Mouse (Mus musculus): ENCODE measurements around the gene Plekhh2. TPM values are rescaled to one million over a fixed set of nuclear protein-coding genes. Genes with fewer than 3 reads are reported as not detected.

Plekhh2 gene
- polyA plus RNA-seq, 1 experiment from 2014 or later: 2.6 TPM

GRCm38 (mm10) chr17:84597859-84598258, 86.2 kb downstream of the Plekhh2 start:
- no peak for ATAC-seq (ENCODE audit: extremely low read depth, insufficient number of reproducible peaks, low FRiP score, low TSS enrichment)
- 86% methylated on average over 12 of the region's 12 CpGs for WGBS
- Histone ChIP-seq H3K4me1 (peaks cover 5% of the 10 kb centered on the region), H3K4me3 (no peak overlapping the region), H3K27me3 (replicated peaks) (no peaks in the 10 kb centered on the region), H3K36me3 (peaks cover 10% of the 10 kb centered on the region; the same call in 1 of the 2 replicates), H3K9ac (no peak overlapping the region), H3K27ac (replicated peaks) (no peak overlapping the region), H3K4me2 (no peak overlapping the region), H3K9me3 (no peaks in the 10 kb centered on the region)

GRCm38 (mm10) chr17:84598928-84599327, 87.2 kb downstream of the Plekhh2 start:
- H3K4me3 ChIP-seq: no peak overlapping the region
- H3K27ac ChIP-seq (replicated peaks): no peak overlapping the region
- no peaks in the 10 kb centered on the region for H3K27me3 ChIP-seq (replicated peaks)
- H3K36me3 ChIP-seq: peaks cover 5% of the 10 kb centered on the region; the same call in 1 of the 2 replicates
- H3K9ac ChIP-seq: no peak overlapping the region
- no peaks in the 10 kb centered on the region for H3K9me3 ChIP-seq
- H3K4me1 ChIP-seq: peaks cover 14% of the 10 kb centered on the region
- H3K4me2 ChIP-seq: no peak overlapping the region
- 86% methylated on average over 7 of the region's 7 CpGs for WGBS
- ATAC-seq (ENCODE audit: extremely low read depth, insufficient number of reproducible peaks, low FRiP score, low TSS enrichment): no peak

GRCm38 (mm10) chr17:84600051-84600983, 88.6 kb downstream of the Plekhh2 start:
- no peak overlapping the region for H3K9ac ChIP-seq
- no peak for ATAC-seq (ENCODE audit: extremely low read depth, insufficient number of reproducible peaks, low FRiP score, low TSS enrichment)
- H3K9me3 ChIP-seq: no peaks in the 10 kb centered on the region
- 74% methylated on average over 9 of the region's 9 CpGs for WGBS
- peaks cover 14% of the 10 kb centered on the region for H3K4me1 ChIP-seq
- no peaks in the 10 kb centered on the region for H3K27me3 ChIP-seq (replicated peaks)
- no peak overlapping the region for H3K27ac ChIP-seq (replicated peaks)
- H3K4me3 ChIP-seq: no peak overlapping the region
- no peak overlapping the region for H3K4me2 ChIP-seq
- H3K36me3 ChIP-seq: no peaks in the 10 kb centered on the region

GRCm38 (mm10) chr17:84601805-84602204, 90.1 kb downstream of the Plekhh2 start:
- Histone ChIP-seq H3K4me1 (peaks cover 10% of the 10 kb centered on the region), H3K4me2 (no peak overlapping the region), H3K36me3 (no peaks in the 10 kb centered on the region), H3K9me3 (no peaks in the 10 kb centered on the region), H3K27me3 (replicated peaks) (no peaks in the 10 kb centered on the region), H3K4me3 (no peak overlapping the region), H3K27ac (replicated peaks) (no peak overlapping the region), H3K9ac (no peak overlapping the region)
- no peak for ATAC-seq (ENCODE audit: extremely low read depth, insufficient number of reproducible peaks, low FRiP score, low TSS enrichment)
- WGBS: 89% methylated on average over 5 of the region's 5 CpGs

- no peak overlapping the region for H3K4me3 ChIP-seq
- no peak for ATAC-seq (ENCODE audit: extremely low read depth, insufficient number of reproducible peaks, low FRiP score, low TSS enrichment)
- no peak overlapping the region for H3K4me2 ChIP-seq
- no peaks in the 10 kb centered on the region for H3K27me3 ChIP-seq (replicated peaks)
- no peak overlapping the region for H3K9ac ChIP-seq
- H3K36me3 ChIP-seq: no peaks in the 10 kb centered on the region
- H3K27ac ChIP-seq (replicated peaks): no peak overlapping the region
- 36% methylated on average over 9 of the region's 9 CpGs for WGBS
- H3K9me3 ChIP-seq: no peaks in the 10 kb centered on the region
- H3K4me1 ChIP-seq: peaks cover 10% of the 10 kb centered on the region
These were observed 91.5 kb downstream of the Plekhh2 start for GRCm38 (mm10) chr17:84603202-84603627.

GRCm38 (mm10) chr17:84603709-84604420, 92.2 kb downstream of the Plekhh2 start:
- H3K9ac ChIP-seq: no peak overlapping the region
- 86% methylated on average over 10 of the region's 10 CpGs for WGBS
- H3K4me1 ChIP-seq: peaks cover 10% of the 10 kb centered on the region
- no peak overlapping the region for H3K4me2 ChIP-seq
- ATAC-seq (ENCODE audit: extremely low read depth, insufficient number of reproducible peaks, low FRiP score, low TSS enrichment): no peak
- H3K36me3 ChIP-seq: no peaks in the 10 kb centered on the region
- H3K9me3 ChIP-seq: no peaks in the 10 kb centered on the region
- no peaks in the 10 kb centered on the region for H3K27me3 ChIP-seq (replicated peaks)
- no peak overlapping the region for H3K4me3 ChIP-seq
- H3K27ac ChIP-seq (replicated peaks): no peak overlapping the region

- no peaks in the 10 kb centered on the region for H3K9me3 ChIP-seq
- 0 out of 2 replicates have a peak overlapping the region, but pooled peaks have one; percentile 44 for H3K9ac ChIP-seq
- H3K36me3 ChIP-seq: peaks cover 2% of the 10 kb centered on the region; the same call in 1 of the 2 replicates
- H3K4me1 ChIP-seq: peaks cover 10% of the 10 kb centered on the region
- WGBS: 32% methylated on average over 13 of the region's 13 CpGs
- no peak for ATAC-seq (ENCODE audit: extremely low read depth, insufficient number of reproducible peaks, low FRiP score, low TSS enrichment)
- peak overlapping the region; percentile 40; the same call in 1 of the 2 replicates for H3K4me2 ChIP-seq
- H3K4me3 ChIP-seq: no peak overlapping the region
- H3K27ac ChIP-seq (replicated peaks): no peak overlapping the region
- H3K27me3 ChIP-seq (replicated peaks): no peaks in the 10 kb centered on the region
These were observed 95.3 kb downstream of the Plekhh2 start for GRCm38 (mm10) chr17:84606976-84607375.

GRCm38 (mm10) chr17:84607617-84608016, 95.9 kb downstream of the Plekhh2 start:
- Histone ChIP-seq H3K9me3 (no peaks in the 10 kb centered on the region), H3K4me3 (no peak overlapping the region), H3K27me3 (replicated peaks) (no peaks in the 10 kb centered on the region), H3K4me1 (peaks cover 10% of the 10 kb centered on the region), H3K9ac (no peak overlapping the region), H3K4me2 (no peak overlapping the region), H3K36me3 (peaks cover 4% of the 10 kb centered on the region; the same call in 1 of the 2 replicates), H3K27ac (replicated peaks) (no peak overlapping the region)
- no peak for ATAC-seq (ENCODE audit: extremely low read depth, insufficient number of reproducible peaks, low FRiP score, low TSS enrichment)
- WGBS: 56% methylated on average over 5 of the region's 5 CpGs

- H3K9ac ChIP-seq: no peak overlapping the region
- no peak overlapping the region for H3K4me3 ChIP-seq
- no peaks in the 10 kb centered on the region for H3K27me3 ChIP-seq (replicated peaks)
- peaks cover 12% of the 10 kb centered on the region for H3K36me3 ChIP-seq
- 60% methylated on average over 4 of the region's 4 CpGs for WGBS
- peaks cover under 1% of the 10 kb centered on the region for H3K4me1 ChIP-seq
- no peak for ATAC-seq (ENCODE audit: extremely low read depth, insufficient number of reproducible peaks, low FRiP score, low TSS enrichment)
- 0 out of 2 replicates have a peak, but pooled peaks cover 3% of the 10 kb centered on the region for H3K9me3 ChIP-seq
- H3K27ac ChIP-seq (replicated peaks): no peak overlapping the region
- no peak overlapping the region for H3K4me2 ChIP-seq
These were observed 96.9 kb downstream of the Plekhh2 start for GRCm38 (mm10) chr17:84608606-84609005.

GRCm38 (mm10) chr17:84611500-84611899, 99.8 kb downstream of the Plekhh2 start:
- Histone ChIP-seq H3K9me3 (0 out of 2 replicates have a peak, but pooled peaks cover 7% of the 10 kb centered on the region), H3K4me2 (no peak overlapping the region), H3K9ac (no peak overlapping the region), H3K4me3 (no peak overlapping the region), H3K4me1 (no peaks in the 10 kb centered on the region), H3K36me3 (peaks cover 20% of the 10 kb centered on the region), H3K27ac (replicated peaks) (no peak overlapping the region), H3K27me3 (replicated peaks) (no peaks in the 10 kb centered on the region)
- no peak for ATAC-seq (ENCODE audit: extremely low read depth, insufficient number of reproducible peaks, low FRiP score, low TSS enrichment)
- WGBS: 84% methylated on average over 9 of the region's 9 CpGs

- Histone ChIP-seq H3K36me3 (peaks cover 20% of the 10 kb centered on the region), H3K27me3 (replicated peaks) (no peaks in the 10 kb centered on the region), H3K4me3 (no peak overlapping the region), H3K4me2 (no peak overlapping the region), H3K4me1 (no peaks in the 10 kb centered on the region), H3K27ac (replicated peaks) (no peak overlapping the region), H3K9me3 (0 out of 2 replicates have a peak, but pooled peaks cover 7% of the 10 kb centered on the region), H3K9ac (no peak overlapping the region)
- WGBS: 56% methylated on average over 7 of the region's 7 CpGs
- no peak for ATAC-seq (ENCODE audit: extremely low read depth, insufficient number of reproducible peaks, low FRiP score, low TSS enrichment)
These were observed 100.3 kb downstream of the Plekhh2 start for GRCm38 (mm10) chr17:84611971-84612370.

All from heart, embryonic 13.5 days (tissue).